Mouse (Mus musculus): ENCODE measurements around the gene Tango6. TPM values are rescaled to one million over a fixed set of nuclear protein-coding genes. Genes with fewer than 3 reads are reported as not detected.
"Not testable (repeated sequence)": the region's sequence is repeated elsewhere in the genome, so short reads cannot be mapped to it uniquely, and the experiment has no call there.

Gene Tango6
- total RNA-seq, 4 experiments from 2014 or later = 10.6 to 11.9 (median 11.5) TPM

- no peak for DNase-seq (ENCODE audit: low spot score in 2 of 2)
Observed at GRCm38 (mm10) chr8:106761317-106761716, 78.4 kb downstream of the Tango6 start.

- no peak for DNase-seq (ENCODE audit: low spot score in 2 of 2)
Observed at GRCm38 (mm10) chr8:106761867-106762523, 79.1 kb downstream of the Tango6 start.

GRCm38 (mm10) chr8:106764529-106764928 is 81.7 kb downstream of the Tango6 start:
- DNase-seq (ENCODE audit: low spot score in 2 of 2) = no peak

GRCm38 (mm10) chr8:106765570-106765969 is 82.7 kb downstream of the Tango6 start:
- no peak for DNase-seq (ENCODE audit: low spot score in 2 of 2)

GRCm38 (mm10) chr8:106766736-106767135 is 83.9 kb downstream of the Tango6 start:
- DNase-seq (ENCODE audit: low spot score in 2 of 2) = no peak

GRCm38 (mm10) chr8:106769147-106769805 is 86.4 kb downstream of the Tango6 start:
- no peak for DNase-seq (ENCODE audit: low spot score in 2 of 2)

- DNase-seq (ENCODE audit: low spot score in 2 of 2) = no peak
Observed at GRCm38 (mm10) chr8:106770596-106771179, 87.8 kb downstream of the Tango6 start.

GRCm38 (mm10) chr8:106772094-106772493 is 89.2 kb downstream of the Tango6 start:
- DNase-seq (ENCODE audit: low spot score in 2 of 2) = no peak

- DNase-seq (ENCODE audit: low spot score in 2 of 2) = no peak
Observed at GRCm38 (mm10) chr8:106772501-106772900, 89.6 kb downstream of the Tango6 start.

GRCm38 (mm10) chr8:106774567-106775320 is 91.9 kb downstream of the Tango6 start:
- no peak for DNase-seq (ENCODE audit: low spot score in 2 of 2)

GRCm38 (mm10) chr8:106789623-106790022 is 106.8 kb downstream of the Tango6 start:
- no peak for DNase-seq (ENCODE audit: low spot score in 2 of 2)

GRCm38 (mm10) chr8:106794820-106795219 is 112.0 kb downstream of the Tango6 start:
- DNase-seq (ENCODE audit: low spot score in 2 of 2) = no peak

- DNase-seq (ENCODE audit: low spot score in 2 of 2) = no peak
Observed at GRCm38 (mm10) chr8:106799821-106800220, 117.0 kb downstream of the Tango6 start.

- DNase-seq (ENCODE audit: low spot score in 2 of 2) = no peak
Observed at GRCm38 (mm10) chr8:106801261-106801660, 118.4 kb downstream of the Tango6 start.

GRCm38 (mm10) chr8:106802384-106803137 is 119.7 kb downstream of the Tango6 start:
- not testable (repeated sequence) for DNase-seq (ENCODE audit: low spot score in 2 of 2)

- DNase-seq (ENCODE audit: low spot score in 2 of 2) = no peak
Observed at GRCm38 (mm10) chr8:106805859-106806258, 123.0 kb downstream of the Tango6 start.

- DNase-seq (ENCODE audit: low spot score in 2 of 2) = no peak
Observed at GRCm38 (mm10) chr8:106807461-106807860, 124.6 kb downstream of the Tango6 start.

GRCm38 (mm10) chr8:106809726-106810125 is 126.9 kb downstream of the Tango6 start:
- DNase-seq (ENCODE audit: low spot score in 2 of 2) = no peak

- DNase-seq (ENCODE audit: low spot score in 2 of 2) = no peak
Observed at GRCm38 (mm10) chr8:106810406-106810805, 127.5 kb downstream of the Tango6 start.

- DNase-seq (ENCODE audit: low spot score in 2 of 2) = no peak
Observed at GRCm38 (mm10) chr8:106812560-106812959, 129.7 kb downstream of the Tango6 start.
